Mouse (Mus musculus): ENCODE data around the gene Ppp2r3c. TPM values are rescaled to one million over a fixed set of nuclear protein-coding genes. Genes with fewer than 3 reads are reported as not detected.
A peak's percentile ranks its signal among the peaks of the same experiment; 100 is the strongest.
"Not testable (repeated sequence)": the region's sequence is repeated elsewhere in the genome, so short reads cannot be mapped to it uniquely, and the experiment has no call there.

The Ppp2r3c gene
- 26.4 and 32.9 TPM in 2 replicates for total RNA-seq (2017)

DNA sequence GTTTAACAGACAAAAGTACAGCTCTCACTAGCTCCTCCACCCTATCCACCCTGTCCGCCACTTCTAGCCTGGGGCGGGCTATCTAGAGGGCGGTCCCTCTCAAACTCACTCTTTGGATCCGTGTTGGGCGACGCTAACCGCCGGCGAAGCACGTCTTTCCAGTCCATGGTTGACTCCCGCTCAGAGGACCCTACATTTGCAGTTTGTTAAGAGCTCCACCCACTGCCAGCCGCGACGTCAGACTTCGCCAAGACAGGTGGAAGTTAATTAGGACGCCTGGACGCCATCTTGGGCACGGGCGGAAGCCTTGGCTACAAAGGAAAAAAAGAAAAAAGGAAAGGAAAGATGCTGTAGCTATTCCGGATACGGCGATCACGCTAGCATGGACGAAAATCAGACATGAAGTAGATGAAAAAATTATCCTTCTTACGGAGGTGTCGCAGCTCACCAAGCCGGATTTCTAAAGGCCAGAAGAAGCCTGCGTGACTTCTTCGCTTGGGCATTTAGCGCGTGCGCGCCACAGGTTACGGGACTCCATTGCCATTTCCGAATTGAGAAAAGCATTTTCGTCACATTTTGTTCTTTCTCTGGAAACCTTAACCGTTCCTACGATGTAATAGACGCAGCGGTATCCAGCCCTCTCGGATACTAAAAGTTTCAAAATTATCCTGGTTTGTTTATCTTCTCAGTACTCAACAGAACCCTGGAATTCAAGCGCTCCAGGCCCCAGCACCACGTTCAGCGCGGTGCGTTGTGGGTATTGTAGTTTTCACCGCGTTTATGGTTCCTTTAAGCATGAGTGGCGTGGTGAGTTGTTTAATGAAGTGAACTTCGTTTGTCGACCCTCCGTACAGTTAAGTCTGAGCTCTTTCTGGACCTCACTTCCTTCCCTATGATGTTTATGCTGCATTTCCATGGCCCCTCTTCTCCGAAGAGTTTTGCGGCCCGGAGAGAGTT is at the start of gene Ppp2r3c:
Ppp2r3c (minus strand) TSS at position 514 of the 957 bp plus-strand sequence.
- ATAC-seq (replicated peaks; ENCODE audit: low read depth, poor library complexity, severe bottlenecking): peak; percentile 90

DNA sequence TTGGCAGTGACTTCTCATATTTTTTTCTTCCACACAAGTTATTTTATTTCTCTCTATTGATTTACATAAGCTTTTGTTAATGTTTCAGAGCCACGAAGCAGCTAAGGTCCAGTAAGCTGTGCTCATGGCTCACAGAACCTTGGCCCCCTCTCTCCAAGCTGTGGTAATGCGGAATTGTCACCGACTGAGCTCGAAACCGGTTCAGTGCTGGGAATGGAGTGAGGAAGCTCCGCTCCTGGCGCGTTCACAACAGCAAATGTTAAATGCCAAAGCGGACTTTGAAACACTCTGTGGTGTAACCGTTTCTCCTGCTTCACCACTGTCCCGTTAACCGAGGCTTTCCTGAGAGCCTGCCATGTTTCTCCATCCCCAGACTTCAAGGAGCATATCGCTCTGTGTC is 41.8 kb upstream of the Ppp2r3c start:
- peak; percentile 82 for ATAC-seq (replicated peaks; ENCODE audit: low read depth, poor library complexity, severe bottlenecking)

DNA sequence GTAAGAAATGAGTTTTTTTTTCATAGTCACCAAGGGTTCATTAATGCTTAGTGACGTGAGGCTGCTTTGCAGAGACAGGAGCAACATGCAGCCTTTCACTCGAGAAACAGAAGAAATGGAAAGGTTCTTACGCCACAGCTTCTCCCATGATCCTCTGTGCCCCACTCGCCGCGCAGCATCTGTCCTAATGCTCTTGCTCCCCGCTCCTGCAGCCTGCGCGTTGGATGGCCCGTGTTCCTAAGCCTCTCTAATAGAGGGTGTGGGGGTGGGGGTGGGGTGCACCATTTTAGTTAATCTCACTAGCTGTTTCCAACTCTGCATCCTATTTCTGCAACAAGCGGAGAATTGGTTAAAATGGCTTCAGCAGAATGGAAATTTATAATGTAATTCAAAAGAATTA is 41.2 kb upstream of the Ppp2r3c start:
- no peak for ATAC-seq (replicated peaks; ENCODE audit: low read depth, poor library complexity, severe bottlenecking)

DNA sequence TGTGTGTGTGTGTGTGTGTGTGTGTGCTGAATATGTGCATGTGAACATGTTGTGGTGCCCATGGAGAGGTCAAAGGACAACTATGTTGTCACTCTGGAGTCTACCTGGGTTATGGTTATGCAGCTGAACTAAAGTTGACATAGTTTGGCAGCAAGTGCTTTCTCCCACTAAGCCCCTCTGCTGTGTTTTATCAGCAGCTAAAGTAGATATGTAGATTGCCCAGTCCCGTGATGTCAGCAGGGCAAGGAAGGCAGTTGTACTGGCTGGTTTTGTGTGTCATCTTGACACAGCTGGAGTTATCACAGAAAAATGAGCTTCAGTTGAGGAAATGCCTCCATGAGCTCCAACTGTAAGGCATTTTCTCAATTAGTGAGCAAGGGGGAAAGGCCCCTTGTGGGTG is 40.2 kb upstream of the Ppp2r3c start:
- ATAC-seq (replicated peaks; ENCODE audit: low read depth, poor library complexity, severe bottlenecking): 0 out of 2 replicates have a peak, but pooled peaks have one; percentile 26

DNA sequence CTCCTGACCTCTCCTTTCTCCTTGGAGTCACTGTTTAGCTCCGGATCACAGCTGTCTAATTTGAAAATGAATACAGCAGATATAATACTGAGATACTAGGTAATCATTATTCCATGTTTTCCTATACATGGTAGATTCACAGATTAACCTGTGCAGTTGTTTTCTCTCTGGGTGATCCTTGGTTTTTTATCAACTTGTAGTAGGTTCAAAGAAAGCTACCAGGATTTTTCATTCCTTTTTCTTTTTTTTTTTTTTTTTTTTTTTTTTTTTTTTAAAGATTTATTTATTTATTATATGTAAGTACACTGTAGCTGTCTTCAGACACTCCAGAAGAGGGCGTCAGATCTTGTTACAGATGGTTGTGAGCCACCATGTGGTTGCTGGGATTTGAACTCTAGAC is 35.7 kb upstream of the Ppp2r3c start:
- not testable (repeated sequence) for ATAC-seq (replicated peaks; ENCODE audit: low read depth, poor library complexity, severe bottlenecking)

DNA sequence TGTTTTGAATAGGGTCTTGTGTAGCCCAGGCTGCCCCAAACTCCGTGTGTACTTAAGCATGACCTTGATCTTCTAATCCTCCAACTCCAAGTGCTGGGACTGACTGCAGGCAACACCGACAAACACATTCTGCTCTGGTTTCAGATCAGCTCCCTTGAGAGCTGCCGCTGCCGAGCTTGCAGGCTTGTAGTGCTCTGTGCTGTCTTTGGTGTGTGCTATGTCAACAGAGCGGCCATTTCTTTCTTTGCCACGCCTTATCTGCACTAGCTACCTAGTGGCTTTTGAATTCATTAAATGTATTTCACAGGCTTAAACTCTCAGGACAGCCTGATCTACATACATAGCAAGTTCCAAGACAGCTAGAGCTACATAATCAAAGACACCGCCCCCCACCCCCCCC is 30.9 kb upstream of the Ppp2r3c start:
- no peak for ATAC-seq (replicated peaks; ENCODE audit: low read depth, poor library complexity, severe bottlenecking)

DNA sequence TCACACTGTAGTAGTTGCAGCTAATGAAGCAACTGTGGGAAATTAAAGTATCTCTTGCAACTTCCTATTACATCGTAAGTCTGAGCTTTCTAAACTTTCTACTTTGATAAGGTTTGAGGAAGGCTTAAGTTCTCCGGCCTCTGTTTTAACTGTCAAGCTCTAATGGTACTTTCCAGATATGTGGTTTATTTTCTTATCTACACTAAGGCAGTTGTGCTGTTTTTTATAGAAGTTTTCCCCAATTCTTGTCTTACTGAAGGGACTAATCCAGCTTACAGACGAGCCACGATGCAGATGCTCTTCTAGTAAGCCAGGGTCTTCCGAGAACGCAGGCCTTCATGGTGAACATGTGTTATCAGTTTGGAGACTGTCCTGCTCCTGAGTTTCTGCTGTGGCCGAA is 26.6 kb upstream of the Ppp2r3c start:
- peak; percentile 85 for ATAC-seq (replicated peaks; ENCODE audit: low read depth, poor library complexity, severe bottlenecking)

DNA sequence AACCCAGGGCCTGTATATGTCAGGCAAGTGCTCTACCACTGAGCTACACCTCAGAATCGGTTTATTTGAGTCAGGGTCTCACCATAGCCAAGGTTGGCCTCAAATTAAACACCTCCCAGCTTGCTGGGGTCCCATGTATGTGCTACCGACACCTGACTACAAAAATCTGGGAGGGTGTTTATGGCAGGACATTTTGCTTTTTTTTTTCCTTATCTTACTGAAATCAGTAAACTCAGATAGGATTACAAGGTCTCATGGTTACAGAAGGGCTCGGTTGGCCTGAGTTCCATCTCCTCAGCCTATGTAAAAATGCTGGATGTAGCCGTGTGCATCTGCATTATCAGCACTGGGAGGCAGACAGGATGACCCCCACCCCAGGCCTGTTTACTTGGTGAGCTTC is 26.0 kb upstream of the Ppp2r3c start:
- ATAC-seq (replicated peaks; ENCODE audit: low read depth, poor library complexity, severe bottlenecking): peak; percentile 7; the same call in 1 of the 2 replicates

DNA sequence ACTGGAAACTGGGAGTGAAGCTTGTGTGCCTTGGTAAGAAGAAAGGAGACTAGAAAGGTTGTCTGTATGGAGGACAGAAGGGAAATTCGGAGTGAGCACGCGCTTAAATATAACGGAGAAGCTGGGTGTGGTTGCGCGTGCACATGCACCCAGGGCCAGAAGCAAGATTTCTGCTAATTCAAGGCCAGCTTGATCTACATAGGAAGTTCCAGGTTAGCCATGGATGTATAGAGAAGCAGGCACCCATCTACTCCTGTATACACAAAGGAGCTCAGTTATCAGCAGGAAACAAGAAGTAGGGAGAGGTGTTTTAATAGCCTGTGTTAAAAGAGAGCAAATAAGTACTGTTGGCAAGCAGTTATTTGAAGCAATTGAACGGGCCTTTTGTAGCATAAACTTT is 22.9 kb upstream of the Ppp2r3c start:
- peak; percentile 19; the same call in 1 of the 2 replicates for ATAC-seq (replicated peaks; ENCODE audit: low read depth, poor library complexity, severe bottlenecking)

DNA sequence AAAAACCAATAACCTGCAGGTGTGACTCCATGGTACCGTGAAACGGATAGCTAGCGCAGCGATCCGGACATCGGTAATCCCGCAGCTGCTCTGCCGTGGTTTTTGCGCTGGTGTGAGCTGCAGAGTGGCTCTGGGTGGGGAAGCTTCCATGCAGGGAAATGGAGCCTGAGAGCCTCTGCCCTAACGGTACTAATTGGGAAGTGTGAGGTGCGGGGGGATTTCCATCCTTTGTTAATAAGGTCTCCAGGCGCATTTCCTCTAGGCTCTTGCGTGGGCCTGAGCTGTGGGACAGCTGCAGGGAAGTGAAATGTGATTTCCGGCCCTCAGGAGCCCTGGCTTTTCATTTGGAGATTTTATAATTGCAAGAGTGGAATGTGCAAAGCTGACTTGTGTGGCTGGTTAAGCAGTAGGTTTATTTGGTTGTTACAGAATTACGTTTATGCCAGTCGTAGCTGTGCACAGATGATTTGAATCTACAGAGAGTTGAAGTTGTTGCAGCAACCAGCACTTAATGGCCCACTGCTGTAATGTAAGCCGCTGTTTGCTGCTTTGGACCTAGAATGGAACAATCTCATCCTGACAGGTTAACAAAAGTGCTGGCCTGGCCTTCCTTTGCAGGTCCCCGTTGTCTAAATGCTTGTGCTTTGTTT is 19.0 kb upstream of the Ppp2r3c start:
- ATAC-seq (replicated peaks; ENCODE audit: low read depth, poor library complexity, severe bottlenecking): no peak

DNA sequence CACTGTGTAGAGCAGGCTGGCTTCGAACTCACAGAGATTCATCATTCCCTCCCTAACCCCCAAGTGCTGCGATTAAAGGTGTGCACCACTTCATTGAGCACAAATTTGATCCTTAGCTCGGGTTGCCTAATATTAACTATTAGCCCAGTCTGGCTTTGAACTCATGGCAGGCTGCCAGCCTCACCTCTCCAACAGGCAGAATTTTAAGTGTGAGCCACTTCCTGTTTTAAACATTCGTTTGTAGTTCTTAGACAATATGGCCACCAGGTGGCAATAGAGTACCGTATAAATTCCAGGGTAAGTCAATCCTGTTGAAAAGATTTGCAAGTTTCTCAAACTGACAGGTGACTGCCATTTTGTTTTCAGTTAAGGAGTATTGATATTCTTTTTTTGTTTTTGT is 12.4 kb upstream of the Ppp2r3c start:
- peak; percentile 93 for ATAC-seq (replicated peaks; ENCODE audit: low read depth, poor library complexity, severe bottlenecking)

DNA sequence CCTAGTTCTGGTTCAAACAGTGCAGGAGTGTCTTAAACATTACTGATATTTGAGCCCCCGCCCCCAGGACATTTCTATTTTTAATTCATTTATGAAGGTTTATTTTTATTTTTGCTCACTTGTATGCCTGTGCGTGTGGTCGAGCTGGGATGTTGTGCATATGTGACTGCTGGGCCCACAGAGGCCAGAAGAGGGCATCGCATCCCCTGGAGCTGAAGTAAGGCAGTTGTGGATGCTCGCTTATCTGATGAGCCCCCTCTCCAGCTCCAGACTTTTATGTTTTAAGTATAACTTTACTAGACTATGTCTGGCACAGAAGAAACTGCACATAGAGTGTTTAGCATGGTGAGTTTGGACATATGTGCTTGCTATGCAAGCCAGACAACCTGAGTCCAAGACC is 11.1 kb upstream of the Ppp2r3c start:
- ATAC-seq (replicated peaks; ENCODE audit: low read depth, poor library complexity, severe bottlenecking): 0 out of 2 replicates have a peak, but pooled peaks have one; percentile 29

DNA sequence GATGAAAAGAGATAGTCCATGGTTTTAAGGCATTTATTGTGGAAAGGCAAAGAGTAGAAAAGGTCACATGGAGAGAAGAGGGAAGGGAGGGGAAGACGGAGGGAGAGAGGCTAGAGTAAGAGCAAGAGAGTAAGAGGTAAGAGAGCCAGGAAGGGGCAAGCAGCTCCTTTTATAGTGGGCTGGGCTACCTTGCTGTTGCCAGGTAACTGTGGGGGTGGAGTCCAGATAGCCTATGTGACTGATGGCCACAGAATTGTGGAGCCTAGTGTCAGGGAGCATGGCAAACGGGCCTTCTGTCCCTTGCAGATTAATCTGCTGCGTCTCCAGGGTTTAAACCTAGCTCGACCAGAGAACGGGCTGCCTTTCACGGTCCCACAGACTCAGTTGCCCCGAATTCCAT is 9.0 kb upstream of the Ppp2r3c start:
- no peak for ATAC-seq (replicated peaks; ENCODE audit: low read depth, poor library complexity, severe bottlenecking)

DNA sequence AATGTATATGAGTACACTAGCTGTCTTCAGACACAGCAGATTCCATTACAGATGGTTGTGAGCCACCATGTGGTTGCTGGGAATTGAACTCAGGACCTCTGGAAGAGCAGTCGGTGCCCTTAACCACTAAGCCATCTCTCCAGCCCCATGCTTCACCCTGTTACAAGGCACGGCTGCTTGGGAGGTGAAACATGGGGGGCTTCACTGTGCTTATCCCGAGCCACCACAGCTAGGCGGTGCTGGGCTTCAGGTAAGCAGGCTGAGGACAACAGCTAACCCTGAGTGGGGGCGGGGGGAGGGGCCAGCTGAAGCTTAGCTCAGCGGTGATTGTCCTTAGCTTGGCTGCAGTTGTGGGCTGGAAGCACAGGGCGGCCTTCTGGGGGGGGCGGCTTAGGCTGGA is 6.7 kb upstream of the Ppp2r3c start:
- ATAC-seq (replicated peaks; ENCODE audit: low read depth, poor library complexity, severe bottlenecking): no peak

DNA sequence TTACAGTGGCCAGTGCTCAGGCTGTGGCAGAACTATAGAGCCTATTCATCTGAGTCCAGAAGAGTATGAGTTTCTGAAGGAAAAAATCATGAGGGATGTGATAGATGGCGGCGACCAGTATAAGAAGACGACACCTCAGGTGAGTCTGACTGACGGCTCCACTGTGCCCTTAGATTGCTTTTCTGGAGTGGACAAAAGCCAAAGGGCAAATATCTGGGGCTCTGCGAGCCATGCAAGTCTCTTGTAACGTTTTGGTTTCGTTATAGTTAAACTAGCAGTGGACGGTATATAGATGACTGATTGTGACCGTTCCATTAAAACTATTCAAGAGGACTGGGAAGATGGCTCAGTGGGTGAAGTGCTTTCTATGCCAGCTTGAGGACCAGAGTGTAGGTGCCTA is 5.9 kb upstream of the Ppp2r3c start:
- ATAC-seq (replicated peaks; ENCODE audit: low read depth, poor library complexity, severe bottlenecking): no peak

DNA sequence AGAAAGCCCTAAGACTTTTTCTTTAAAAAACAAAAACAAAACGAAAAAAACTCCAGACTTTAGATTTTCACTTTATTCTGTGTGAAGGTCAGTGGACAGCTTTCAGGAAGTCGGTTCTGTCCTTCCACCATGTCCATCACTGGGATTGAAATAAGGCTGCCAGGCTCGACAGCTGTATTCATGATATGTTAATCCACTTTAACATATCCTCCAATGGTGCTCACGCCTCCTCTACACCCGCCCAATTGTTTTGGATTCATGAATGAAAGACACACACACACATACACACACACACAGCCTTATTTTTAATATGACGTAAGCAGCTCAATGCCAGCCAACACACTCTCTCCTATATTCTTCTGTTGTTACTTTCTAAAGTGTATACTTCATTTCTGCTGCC is 4.8 kb upstream of the Ppp2r3c start:
- no peak for ATAC-seq (replicated peaks; ENCODE audit: low read depth, poor library complexity, severe bottlenecking)

DNA sequence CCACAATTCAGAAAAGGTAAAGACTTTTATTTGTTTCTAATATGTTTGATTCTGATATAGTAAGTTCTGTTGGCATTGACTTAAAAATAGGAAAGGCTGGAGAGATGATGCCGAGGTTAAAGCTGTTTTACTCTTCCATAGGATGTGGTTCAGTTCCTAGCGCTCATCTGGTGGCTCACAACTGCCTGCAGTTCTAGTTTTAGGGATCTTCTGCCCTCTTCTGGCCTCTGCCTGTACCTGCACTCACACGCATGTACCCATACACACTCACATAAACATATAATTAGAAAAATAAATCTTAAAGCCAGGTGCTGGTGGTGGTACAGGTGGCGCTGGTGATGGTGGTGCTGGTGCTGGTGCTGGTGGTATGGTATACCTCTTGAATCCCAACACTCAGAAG is 3.6 kb upstream of the Ppp2r3c start:
- ATAC-seq (replicated peaks; ENCODE audit: low read depth, poor library complexity, severe bottlenecking): no peak

DNA sequence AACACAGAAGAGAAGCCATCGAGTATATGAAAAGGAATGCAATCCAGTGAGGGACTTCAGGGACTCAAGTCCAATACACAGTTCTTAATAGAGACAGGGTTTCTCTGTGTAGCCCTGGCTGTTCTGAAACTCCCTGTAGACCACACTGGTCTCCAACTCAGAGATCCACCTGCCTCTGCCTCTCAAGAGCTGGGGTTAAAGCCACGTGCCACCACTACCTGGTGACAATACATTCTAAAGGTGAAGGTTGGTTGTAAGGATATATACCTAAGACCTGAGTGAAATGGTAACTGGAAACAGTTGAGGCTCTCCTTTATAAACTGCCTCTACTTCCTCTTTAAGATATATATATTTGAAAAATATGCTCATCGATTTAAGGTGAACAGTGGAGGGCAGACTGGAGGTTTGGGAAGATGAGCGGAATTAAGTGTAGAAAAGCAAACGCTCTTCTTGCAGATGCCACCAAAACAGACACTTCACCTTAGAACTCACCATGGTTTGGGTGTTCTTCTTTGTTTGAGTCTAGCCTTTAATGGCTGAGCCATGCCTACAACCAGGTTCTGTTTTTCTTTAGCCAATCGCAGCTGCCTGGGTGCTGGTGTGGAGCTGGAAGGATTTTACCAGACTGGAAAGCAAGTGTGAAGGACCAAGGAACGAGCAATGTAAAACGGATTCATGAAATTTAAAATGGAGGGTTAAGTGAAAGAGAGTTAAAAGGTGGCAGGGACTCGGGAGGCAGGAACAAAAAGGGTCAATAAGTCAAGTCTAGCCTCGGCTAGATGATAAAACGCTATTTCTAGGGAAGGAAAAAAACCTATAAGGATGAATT is 1.1 kb downstream of the Ppp2r3c start:
- ATAC-seq (replicated peaks; ENCODE audit: low read depth, poor library complexity, severe bottlenecking): peak; percentile 20; the same call in 1 of the 2 replicates

DNA sequence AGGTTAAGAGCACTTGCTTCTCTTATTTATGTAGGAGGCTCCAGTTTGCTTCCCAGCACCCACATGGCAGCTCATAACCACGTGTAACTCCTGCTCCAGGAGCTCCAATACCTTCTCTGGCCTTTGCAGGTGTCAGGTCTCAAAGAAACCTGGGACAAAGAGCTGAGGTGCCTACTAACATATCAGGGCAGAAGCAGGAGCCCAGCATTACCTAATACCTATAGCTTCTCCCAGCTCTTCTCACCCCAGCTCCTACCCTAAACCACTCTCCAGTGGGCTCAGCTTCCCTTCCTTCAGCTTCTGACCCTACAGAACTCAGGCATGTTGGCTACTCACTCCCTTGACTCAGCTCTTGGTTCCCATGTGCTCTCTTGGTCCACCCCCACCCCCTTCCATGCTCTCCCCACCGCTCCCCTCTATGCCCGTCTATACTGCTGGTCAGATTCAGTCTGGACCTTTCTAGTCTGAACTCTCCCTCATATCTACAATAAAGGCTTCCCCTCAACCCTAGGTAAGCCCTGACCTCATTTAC is 1.9 kb downstream of the Ppp2r3c start:
- no peak for ATAC-seq (replicated peaks; ENCODE audit: low read depth, poor library complexity, severe bottlenecking)

DNA sequence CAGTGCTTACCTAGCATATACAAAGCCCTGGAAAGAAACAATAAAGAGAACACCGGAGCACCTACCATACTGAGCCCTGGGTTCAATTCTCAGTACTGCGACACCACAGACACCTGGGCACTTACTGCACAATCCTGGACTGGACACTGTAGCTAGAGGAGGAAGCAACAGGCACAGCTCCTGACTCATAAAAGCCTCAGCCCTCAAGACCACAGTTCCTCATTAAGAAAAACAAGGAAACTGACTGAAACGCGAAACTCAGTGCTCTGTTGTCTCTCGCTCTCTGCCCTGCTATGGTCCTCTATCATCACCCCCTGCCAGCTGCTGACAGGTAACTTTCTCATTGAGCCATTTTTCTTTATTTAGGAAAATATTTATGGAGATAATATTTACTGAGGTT is 3.5 kb downstream of the Ppp2r3c start, which contains the start of gene 1110008L16Rik:
1110008L16Rik (plus strand) TSS at position 242 of the 400 bp plus-strand sequence.
- ATAC-seq (replicated peaks; ENCODE audit: low read depth, poor library complexity, severe bottlenecking): peak; percentile 16; the same call in 1 of the 2 replicates

All from common myeloid progenitor, adult 5-6 weeks (primary cell).